8 mouse cellular contexts compared by ENCODE assay signal in the genomic region with DNA sequence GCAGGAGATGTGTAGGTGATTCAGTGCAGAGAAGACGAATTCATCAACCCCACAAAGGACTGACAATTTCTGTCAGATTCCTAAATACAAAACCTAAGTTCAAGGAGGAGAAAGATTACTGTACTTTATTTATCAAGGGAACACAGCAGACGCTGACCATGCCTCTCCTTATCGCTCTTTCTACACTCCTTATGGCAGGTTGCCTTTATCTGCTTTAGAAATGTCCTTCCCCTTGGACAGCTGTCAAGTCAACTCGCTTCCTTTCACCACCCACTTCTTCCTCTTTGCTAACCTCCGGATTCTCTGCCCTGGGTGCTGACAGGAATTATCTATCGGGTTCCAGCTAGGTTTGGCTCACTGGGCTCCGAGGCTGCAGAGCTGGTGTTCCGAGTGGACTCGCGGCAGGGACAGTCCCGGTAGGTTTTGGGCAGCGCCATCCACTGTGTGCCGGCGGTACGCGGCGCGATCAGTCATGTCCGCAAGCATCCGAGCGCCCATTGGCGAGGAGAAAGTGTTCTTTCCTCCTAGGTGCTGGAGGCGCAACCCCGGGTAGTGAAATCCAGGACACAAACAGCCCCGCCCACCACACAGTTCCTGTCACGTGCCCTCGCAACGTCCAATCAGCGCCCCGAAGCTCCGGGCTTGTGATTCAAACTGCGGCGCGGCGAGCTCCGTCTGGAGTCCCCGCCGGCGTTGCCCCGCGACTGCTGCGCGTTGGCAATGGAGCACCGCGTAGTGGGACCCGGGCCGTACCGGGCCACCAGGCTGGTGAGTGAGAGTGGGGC. TPM values are rescaled to one million over a fixed set of nuclear protein-coding genes. Genes with fewer than 3 reads are reported as not detected.
A peak's percentile ranks its signal among the peaks of the same experiment; 100 is the strongest.
DNase-seq lines count a peak whose midpoint lies in the region; ATAC-seq lines count a peak whose summit lies in the region.

TSS of gene Depdc1b (plus strand) at position 631 of the 785 bp plus-strand sequence.

- under 1% methylated on average over 48 of the region's 48 CpGs for WGBS in intestine, embryonic 14.5 days

- peaks cover 3% of the 10 kb centered on the region for H3K4me1 ChIP-seq in intestine, embryonic 14.5 days (replicated peaks; ENCODE audit: control insufficient read depth, insufficient read depth, low read length)

- no peaks in the 10 kb centered on the region for H3K27me3 ChIP-seq in intestine, embryonic 14.5 days (replicated peaks; ENCODE audit: control insufficient read depth, insufficient read depth, low read length)

- no peaks in the 10 kb centered on the region for H3K9me3 ChIP-seq in intestine, embryonic 14.5 days (ENCODE audit: control insufficient read depth, low read length)

- ATAC-seq in intestine, embryonic 14.5 days (replicated peaks; ENCODE audit: low FRiP score, low TSS enrichment, low read depth) = peak; percentile 99

- intact Hi-C loops in gastrocnemius, postnatal 14 days (cut with DNase I; ENCODE audit: low total_unique reads) = loop anchor here (10.0 kb wide), 1 partner anchor 101 kb away; the partner anchor contains the start of gene Elovl7
- intact Hi-C loops in left cerebral cortex, postnatal 14 days (cut with DNase I) = no loop called here

- H3K4me2 ChIP-seq in intestine, embryonic 14.5 days (ENCODE audit: low read length) = peak within 1 kb of the TSS; percentile 96

- peak within 1 kb of the TSS; percentile 86 for H3K4me3 ChIP-seq in intestine, embryonic 14.5 days (ENCODE audit: low read depth, low read length)

- DNase-seq in adipocyte (ENCODE audit: low spot score) = peak; percentile 89
- peak; percentile 98 for DNase-seq in embryo, embryonic 10 days (ENCODE audit: low spot score)
- DNase-seq in gastrocnemius, postnatal 14 days = peak; percentile 94
- peak; percentile 92 for DNase-seq in intestine, embryonic 14.5 days (ENCODE audit: low spot score)
- peak; percentile 96 for DNase-seq in left cerebral cortex, postnatal 14 days (ENCODE audit: low spot score in 2 of 2)
- peak; percentile 94 for DNase-seq in mesoderm, embryonic 11.5 days (ENCODE audit: low read depth, low spot score)
- peak; percentile 92 to 93 for DNase-seq in right cerebral cortex, postnatal 36 days (ENCODE audit: low spot score in 2 of 2)
- peak; percentile 92 for DNase-seq in yolk sac, embryonic 10.5 days (ENCODE audit: low spot score)

- peak within 1 kb of the TSS; percentile 72 for H3K9ac ChIP-seq in intestine, embryonic 14.5 days (ENCODE audit: low read length)

- H3K27ac ChIP-seq in intestine, embryonic 14.5 days (ENCODE audit: low read depth) = 0 out of 2 replicates have a peak within 1 kb of the TSS, but pooled peaks have one; percentile 38

- no peaks in the 10 kb centered on the region for H3K36me3 ChIP-seq in intestine, embryonic 14.5 days (ENCODE audit: control insufficient read depth, insufficient read depth, low read length)

RNA-seq across cellular contexts. Expression of gene Depdc1b, which starts in this region (rescaled TPM):
- under 1 TPM; 0.82 to 0.92 TPM for total RNA-seq in gastrocnemius, postnatal 14 days (2021)
- polyA plus RNA-seq in intestine, embryonic 14.5 days (2014; fragmentation: Nextera tagmentation; extraction: Ambion mirVana) = 7.3 and 8.3 TPM in 2 replicates
- total RNA-seq in left cerebral cortex, postnatal 14 days (2021) = 1 to 10 TPM in 1 of 2 experiments, under 1 TPM in 1; 0.57 to 1.2 TPM

Comparison
In these comparisons a context has a peak if more than half of its experiments do, and no peak if none do; other contexts are left out.
1. Peak in every context shown above with its lines: DNase-seq, ATAC-seq, H3K4me3 ChIP-seq and H3K27ac ChIP-seq.
2. Peak in DNase-seq in gastrocnemius, postnatal 14 days; RNA of the gene not detected or under 1 TPM.